Mouse (Mus musculus) left cerebral cortex, postnatal 14 days (tissue): ENCODE results near the gene Kat5. TPM values are rescaled to one million over a fixed set of nuclear protein-coding genes. Genes with fewer than 3 reads are reported as not detected.

ENCODE experiments used
- DNase-seq, 2 experiments: peaks; one replicate each; pipeline ENCODE4 v3.0.0; 2021 to 2022; ENCODE audit warnings: low spot score in 2 of 2, mixed read lengths in 1 of 2
- intact Hi-C: fragments of 180-260 bp; cut with DNase I; formaldehyde crosslinking; loops from one replicate; pipeline ENCODE4 v1.15.1; 2025
- total RNA-seq, 2 experiments: library from RNA; stranded (reverse); gene quantifications; 2 replicates each; pipeline ENCODE4 v1.2.3; 2021

Gene Kat5
- total RNA-seq, 2 experiments from 2014 or later: 76.1 to 81.7 TPM

DNA sequence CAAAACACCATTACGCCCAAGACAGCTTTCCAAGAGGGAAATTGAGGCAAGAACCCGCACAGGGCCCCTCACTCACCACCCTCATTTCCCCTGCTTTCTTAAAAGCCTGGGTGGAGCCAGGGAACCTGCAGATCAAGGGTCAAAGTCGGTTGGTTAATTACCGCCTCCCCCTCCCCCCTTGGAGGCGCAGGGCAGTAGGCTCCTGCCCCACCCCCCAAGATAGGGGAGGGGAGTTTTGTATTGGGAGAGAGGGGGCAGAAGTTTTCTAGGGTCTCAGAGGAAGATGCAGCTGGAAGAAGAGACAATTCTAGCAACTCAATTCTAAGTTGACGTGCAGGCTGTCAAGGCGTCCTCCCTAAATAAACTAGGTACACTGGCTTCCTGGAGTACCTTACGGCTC, 50.8 kb downstream of the Kat5 start:
- no peak for DNase-seq

DNA sequence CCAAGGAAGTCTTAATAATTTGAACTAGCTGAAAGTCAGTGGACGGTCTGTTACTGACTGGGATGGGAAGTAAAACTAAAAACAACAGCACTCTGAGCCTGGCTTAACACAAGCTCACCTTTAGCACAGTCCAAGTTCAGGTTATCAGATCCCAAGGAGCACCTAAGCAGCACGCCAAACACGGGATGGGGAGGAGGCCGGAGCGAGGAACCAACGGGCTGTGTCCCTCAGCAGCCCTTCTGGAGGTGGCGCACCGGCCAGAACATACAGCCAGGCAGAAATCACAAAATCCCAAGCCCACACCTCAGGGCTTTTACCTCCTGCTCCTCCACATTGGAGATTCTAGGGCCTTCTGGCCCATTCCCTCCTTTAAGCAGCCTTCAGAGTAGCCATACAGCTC, 51.3 kb downstream of the Kat5 start:
- no peak for DNase-seq
- intact Hi-C loops: no loop called here

More for the DNA sequence above, 50.8 kb downstream of the Kat5 start:
- intact Hi-C loops: no loop called here

- DNase-seq: no peak
- intact Hi-C loops: no loop called here
Observed at GRCm38 (mm10) chr19:5558169-5558568, 51.9 kb downstream of the Kat5 start.

GRCm38 (mm10) chr19:5554212-5554611, 55.8 kb downstream of the Kat5 start:
- DNase-seq: no peak
- intact Hi-C loops: no loop called here

DNA sequence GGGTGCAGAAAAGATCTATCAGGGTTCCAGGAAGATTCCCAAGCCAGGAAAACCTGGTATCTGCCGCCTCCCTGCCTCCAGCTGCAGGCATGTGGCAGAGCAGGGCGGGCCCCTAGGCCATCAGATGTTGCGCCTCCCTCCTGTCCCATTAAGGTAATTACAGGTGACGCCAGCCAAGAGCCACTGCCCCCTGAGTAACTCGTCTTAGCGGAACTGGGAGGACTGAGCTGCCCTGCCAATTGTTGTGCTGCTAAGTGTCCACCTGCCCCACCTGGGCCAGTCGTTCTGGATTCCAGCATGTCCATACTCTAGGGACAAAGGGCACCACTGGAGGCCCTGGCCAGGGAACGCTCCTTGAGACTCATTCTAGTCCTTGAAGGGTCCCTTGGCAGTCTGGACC, 56.2 kb downstream of the Kat5 start:
- intact Hi-C loops: no loop called here
- no peak for DNase-seq

Other genes starting within 250 kb of the Kat5 start
- gene Eif1ad, start 243.5 kb downstream of the Kat5 start, total RNA-seq: 10 to 100 TPM; 24.3 to 24.5 TPM
- 10 to 100 TPM; 91.6 to 99.4 TPM for gene Banf1, start 243.1 kb downstream of the Kat5 start, total RNA-seq
- 10 to 100 TPM; 84.0 to 85.4 TPM for gene Sart1, start 221.5 kb downstream of the Kat5 start, total RNA-seq
- under 1 TPM in 1 of 2 experiments, not detected in 1; 0.29 TPM for gene Tsga10ip, start 207.7 kb downstream of the Kat5 start, total RNA-seq
- 100 to 1,000 TPM; 168 to 192 TPM for gene Drap1, start 185.3 kb downstream of the Kat5 start, total RNA-seq
- gene AI837181, start 185.1 kb downstream of the Kat5 start, total RNA-seq: 10 to 100 TPM; 60.8 to 63.3 TPM
- not detected for gene Fosl1, start 162.7 kb downstream of the Kat5 start, total RNA-seq
- gene Ccdc85b, start 152.3 kb downstream of the Kat5 start, total RNA-seq: 10 to 100 TPM; 25.8 to 26.3 TPM
- gene Fibp, start 149.6 kb downstream of the Kat5 start, total RNA-seq: 10 to 100 TPM; 82.9 to 86.6 TPM
- 1 to 10 TPM; 2.2 to 2.7 TPM for gene Ctsw, start 141.7 kb downstream of the Kat5 start, total RNA-seq
- gene Efemp2, start 136.3 kb downstream of the Kat5 start, total RNA-seq: 10 to 100 TPM; 14.5 to 15.9 TPM
- gene Mus81, start 121.8 kb downstream of the Kat5 start, total RNA-seq: 10 to 100 TPM; 33.7 to 37.0 TPM
- gene Cfl1, start 119.8 kb downstream of the Kat5 start, total RNA-seq: 1,000 to 10,000 TPM; 1,767 to 1,844 TPM
- 1 to 10 TPM; 5.9 to 6.0 TPM for gene 1700020D05Rik, start 106.5 kb downstream of the Kat5 start, total RNA-seq
- gene Snx32, start 99.7 kb downstream of the Kat5 start, total RNA-seq: 10 to 100 TPM; 78.7 to 83.6 TPM
- not detected for gene Ovol1, start 49.6 kb downstream of the Kat5 start, total RNA-seq
- 1 to 10 TPM; 7.4 to 8.2 TPM for gene Ap5b1, start 42.2 kb downstream of the Kat5 start, total RNA-seq
- gene Rnaseh2c, start 8.4 kb downstream of the Kat5 start, total RNA-seq: 10 to 100 TPM; 83.1 to 98.5 TPM
- 10 to 100 TPM; 22.0 to 23.9 TPM for gene Rela, start 27.2 kb upstream of the Kat5 start, total RNA-seq
- 10 to 100 TPM; 23.9 to 24.4 TPM for gene Sipa1, start 53.5 kb upstream of the Kat5 start, total RNA-seq
- 10 to 100 TPM; 12.6 to 15.9 TPM for gene Map3k11, start 78.5 kb upstream of the Kat5 start, total RNA-seq
- gene Pcnx3, start 78.7 kb upstream of the Kat5 start, total RNA-seq: 10 to 100 TPM; 63.6 to 65.1 TPM
- not detected for gene Kcnk7, start 94.1 kb upstream of the Kat5 start, total RNA-seq
- 10 to 100 TPM; 36.6 to 37.7 TPM for gene Ehbp1l1, start 116.1 kb upstream of the Kat5 start, total RNA-seq
- gene Fam89b, start 119.4 kb upstream of the Kat5 start, total RNA-seq: 10 to 100 TPM; 38.7 to 39.2 TPM
- 10 to 100 TPM; 26.6 to 29.0 TPM for gene Ltbp3, start 130.7 kb upstream of the Kat5 start, total RNA-seq
- gene Scyl1, start 161.2 kb upstream of the Kat5 start, total RNA-seq: 10 to 100 TPM; 77.7 to 79.5 TPM